Mouse (Mus musculus) cerebellum, adult 18-20 months (tissue): ENCODE measurements around the gene Epb41l3.

Experiments used
- DNase-seq, 2 experiments: peaks; one replicate each; pipeline ENCODE4 v3.0.0; 2021

Epb41l3 gene

GRCm38 (mm10) chr17:69075501-69076237 is at the start of gene Epb41l3:
Epb41l3 (plus strand) TSS chr17:69075683.
- DNase-seq, result peak; percentile 93 to 94

GRCm38 (mm10) chr17:69038760-69039675 is 36.5 kb upstream of the Epb41l3 start:
- no peak for DNase-seq

GRCm38 (mm10) chr17:69041516-69041915 is 34.0 kb upstream of the Epb41l3 start:
- no peak for DNase-seq

- DNase-seq, result no peak
Observed at GRCm38 (mm10) chr17:69048826-69049225, 26.7 kb upstream of the Epb41l3 start.

- DNase-seq, result no peak
Observed at GRCm38 (mm10) chr17:69054029-69054428, 21.5 kb upstream of the Epb41l3 start.

GRCm38 (mm10) chr17:69059760-69060159 is 15.7 kb upstream of the Epb41l3 start:
- DNase-seq, result no peak

GRCm38 (mm10) chr17:69060388-69060787 is 15.1 kb upstream of the Epb41l3 start:
- no peak for DNase-seq

GRCm38 (mm10) chr17:69061883-69062745 is 13.4 kb upstream of the Epb41l3 start:
- DNase-seq, result no peak

GRCm38 (mm10) chr17:69067937-69068739 is 7.3 kb upstream of the Epb41l3 start:
- no peak for DNase-seq

- no peak for DNase-seq
Observed at GRCm38 (mm10) chr17:69074095-69074494, 1.4 kb upstream of the Epb41l3 start.

GRCm38 (mm10) chr17:69076238-69076625 is 749 bp downstream of the Epb41l3 start:
- peak; percentile 87 to 95 for DNase-seq

- peak; percentile 36 to 55 for DNase-seq
Observed at GRCm38 (mm10) chr17:69076747-69077543, 1.5 kb downstream of the Epb41l3 start.

GRCm38 (mm10) chr17:69077544-69077920 is 2.0 kb downstream of the Epb41l3 start:
- peak in 1 of 2 experiments; percentile 51 for DNase-seq

GRCm38 (mm10) chr17:69082316-69082715 is 6.8 kb downstream of the Epb41l3 start:
- DNase-seq, result peak; percentile 30 to 39

- no peak for DNase-seq
Observed at GRCm38 (mm10) chr17:69091618-69092017, 16.1 kb downstream of the Epb41l3 start.

GRCm38 (mm10) chr17:69097068-69097467 is 21.6 kb downstream of the Epb41l3 start:
- DNase-seq, result no peak

- DNase-seq, result peak; percentile 45 to 58
Observed at GRCm38 (mm10) chr17:69097955-69098354, 22.5 kb downstream of the Epb41l3 start.

GRCm38 (mm10) chr17:69103326-69103725 is 27.8 kb downstream of the Epb41l3 start:
- no peak for DNase-seq

GRCm38 (mm10) chr17:69105035-69105798 is 29.7 kb downstream of the Epb41l3 start:
- peak in 1 of 2 experiments; percentile 23 for DNase-seq

- peak; percentile 64 to 72 for DNase-seq
Observed at GRCm38 (mm10) chr17:69105799-69106401, 30.4 kb downstream of the Epb41l3 start.
